Mouse (Mus musculus) urinary bladder, postnatal 4 days (tissue): ENCODE measurements around the gene Gtpbp8.

ENCODE experiments used
- DNase-seq, 2 experiments: peaks; one replicate each; pipeline ENCODE4 v3.0.0; 2021 to 2022; ENCODE audit warnings: low spot score in 2 of 2

The Gtpbp8 gene

DNA sequence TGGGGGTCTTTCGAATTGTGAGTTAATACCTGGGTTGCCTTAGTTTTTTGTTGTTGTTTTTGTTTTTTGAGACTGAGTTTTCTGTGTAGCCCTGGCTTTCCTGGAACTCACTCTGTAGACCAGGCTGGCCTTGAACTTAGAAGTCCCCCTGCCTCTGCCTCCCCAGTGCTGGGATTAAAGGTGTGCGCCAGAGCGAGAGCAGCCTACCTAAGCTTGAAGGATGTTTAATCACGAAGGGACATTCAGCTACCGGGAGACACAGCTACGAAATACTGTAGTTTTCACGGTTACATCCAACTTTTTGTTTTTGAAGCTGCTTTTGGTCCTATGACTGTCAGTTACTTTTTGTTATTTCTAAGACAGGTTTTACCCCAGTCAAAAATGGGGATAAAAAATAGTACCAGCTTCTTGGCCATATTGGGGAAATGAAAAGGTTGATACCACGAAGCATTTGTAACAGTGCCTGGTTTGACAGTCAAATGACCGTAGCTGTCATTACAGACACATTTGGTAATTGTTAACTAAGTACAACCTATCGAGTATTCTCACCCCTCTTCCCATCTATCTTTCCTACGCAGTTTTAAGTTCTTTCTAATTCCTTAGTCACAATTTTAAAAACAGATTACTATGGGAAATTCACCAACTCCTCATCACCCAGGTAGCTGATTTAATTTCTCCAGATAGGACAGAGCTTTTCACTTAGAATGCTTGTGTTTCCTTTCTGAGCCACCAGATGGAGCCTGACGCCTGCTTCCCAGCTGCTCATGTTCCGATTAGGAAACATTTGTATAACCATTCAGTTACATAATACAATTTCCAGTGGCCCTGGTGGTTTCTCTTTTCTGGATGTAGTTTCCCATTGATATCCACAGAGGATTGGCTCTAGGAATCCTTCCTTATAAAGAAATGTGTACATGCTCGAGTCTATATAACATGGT lies 20.6 kb downstream of the Gtpbp8 start:
- peak in 1 of 2 experiments; percentile 70 for DNase-seq

DNA sequence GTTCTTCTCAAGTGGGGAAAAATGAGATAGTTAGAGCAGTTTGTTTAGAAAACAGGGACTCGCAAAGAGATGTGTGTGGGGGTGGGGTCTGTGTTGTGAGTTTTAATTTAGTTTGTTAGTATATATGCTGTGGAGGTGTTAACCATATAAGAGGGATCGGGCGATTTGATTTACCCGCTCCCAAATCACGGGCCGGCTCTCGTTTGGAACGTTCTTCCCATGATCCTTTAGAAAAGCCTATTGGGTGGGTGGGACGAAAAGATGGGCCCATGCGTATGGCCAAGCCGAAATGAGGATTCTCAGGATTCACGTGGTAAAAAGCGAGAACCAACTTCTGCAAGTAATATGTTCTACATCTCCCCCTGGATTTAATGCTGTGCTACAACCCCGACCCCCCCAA lies 21.3 kb downstream of the Gtpbp8 start:
- peak; percentile 31 to 58 for DNase-seq

DNA sequence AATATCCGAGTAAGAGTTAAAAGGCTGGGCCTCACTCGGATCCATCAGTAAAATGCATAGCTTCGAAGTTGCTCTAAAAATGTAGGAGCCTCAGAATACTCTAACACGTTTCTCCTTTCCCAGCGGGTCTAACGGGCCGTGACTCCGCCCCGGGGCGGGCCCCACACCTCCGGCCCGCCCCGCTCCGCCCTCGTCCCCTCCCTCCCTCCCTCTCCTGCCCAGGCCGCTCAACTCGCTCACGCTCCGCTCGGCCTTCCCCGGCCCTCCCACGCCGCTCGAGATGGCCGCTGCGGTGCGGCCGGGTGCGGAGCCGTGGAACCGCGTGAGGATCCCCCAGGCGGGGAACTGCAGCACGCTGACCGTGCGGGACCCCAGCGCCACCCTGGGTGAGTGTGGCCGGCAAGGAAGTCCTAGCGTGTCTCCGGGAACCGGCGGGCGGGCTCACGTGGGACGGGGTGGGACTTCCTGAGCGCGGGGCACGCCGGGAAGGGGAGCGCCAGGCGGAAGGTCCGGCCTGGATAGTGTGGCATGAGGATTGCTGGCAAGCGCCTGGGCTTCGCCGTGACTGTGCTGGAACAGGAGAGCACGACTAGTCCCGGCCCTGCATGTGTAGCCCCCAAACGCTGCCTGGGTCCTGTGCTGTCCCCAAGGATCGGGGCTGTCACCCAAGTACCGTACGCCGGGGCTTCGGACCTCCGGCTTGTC lies 21.9 kb downstream of the Gtpbp8 start, which contains the start of gene Nepro:
TSS of gene Nepro (plus strand) at position 219 of the 705 bp plus-strand sequence.
- DNase-seq, result peak; percentile 92

DNA sequence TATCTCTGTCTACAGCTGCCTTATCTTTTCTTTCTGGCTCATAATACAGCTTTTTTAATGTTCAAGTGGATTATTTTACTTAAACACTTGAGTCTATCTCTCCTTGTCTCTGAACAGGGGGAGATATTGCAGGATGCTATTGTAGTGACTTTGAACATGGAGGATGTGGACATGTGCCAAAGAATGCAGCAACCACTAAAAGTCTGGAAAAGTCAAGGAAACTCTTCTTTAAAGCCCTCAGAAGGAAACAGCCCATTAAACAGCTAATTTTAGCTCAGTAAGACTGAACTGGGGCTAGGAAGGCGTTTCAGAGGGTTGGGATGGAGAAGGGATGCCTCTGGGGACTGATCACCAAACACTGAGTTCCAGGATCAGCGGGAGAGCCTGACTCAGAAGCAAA lies 23.5 kb downstream of the Gtpbp8 start:
- DNase-seq, result no peak

DNA sequence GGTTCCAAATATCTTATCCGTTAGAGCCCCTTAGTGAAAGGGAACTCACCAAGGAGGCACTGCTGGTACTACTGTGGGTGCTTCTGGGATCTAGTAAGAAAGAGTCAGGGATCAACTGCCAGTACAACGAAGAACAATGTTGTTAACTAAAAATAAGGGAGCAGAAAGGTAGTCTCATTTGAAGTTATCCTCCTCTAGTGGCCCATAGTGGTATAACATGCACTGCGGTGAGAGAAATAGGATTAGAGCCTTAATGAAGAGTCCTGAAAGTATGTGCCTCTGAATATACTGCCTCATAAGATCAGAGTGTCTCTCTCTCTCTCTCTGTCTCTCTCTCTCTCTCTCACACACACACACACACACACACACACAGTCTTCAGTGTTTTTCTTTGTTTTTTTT lies 25.6 kb downstream of the Gtpbp8 start:
- DNase-seq, result no peak

DNA sequence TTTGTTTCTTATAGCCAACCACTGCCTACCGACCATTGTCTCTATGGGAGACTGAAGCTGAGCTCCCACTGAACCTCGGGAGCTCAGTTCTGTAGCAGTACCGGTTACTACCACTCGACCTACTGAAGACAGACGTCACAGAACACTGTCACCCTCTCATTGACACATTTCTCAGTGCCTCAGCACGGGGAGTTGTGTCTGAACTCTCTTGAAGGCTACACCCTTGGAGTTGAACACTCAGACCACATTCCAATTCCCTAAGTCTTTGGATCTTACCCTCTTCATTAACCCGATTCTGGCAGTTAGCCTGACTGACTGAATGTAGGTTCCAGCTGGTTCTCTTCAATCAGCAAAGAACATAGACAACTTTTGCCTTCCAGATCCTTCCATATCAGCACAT lies 26.8 kb downstream of the Gtpbp8 start:
- DNase-seq, result no peak

DNA sequence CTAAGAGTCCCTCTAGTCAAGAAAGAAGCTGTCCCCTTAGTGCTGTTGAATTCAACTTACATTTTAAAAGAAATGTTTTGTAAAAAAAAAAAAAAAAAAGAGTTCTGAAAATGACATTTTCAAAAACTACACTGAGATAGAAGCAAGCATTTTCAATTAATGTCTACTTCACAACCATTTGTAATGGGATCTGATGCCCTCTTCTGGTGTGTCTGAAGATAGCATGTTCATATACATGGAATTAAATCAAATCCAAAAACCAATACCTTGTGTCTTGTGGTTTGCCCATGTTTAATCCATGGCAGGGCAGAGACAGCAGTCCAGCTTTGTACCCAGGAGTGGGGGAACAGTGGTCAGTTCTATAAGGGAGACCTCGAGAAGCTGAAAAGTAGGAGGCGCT lies 28.3 kb downstream of the Gtpbp8 start:
- DNase-seq, result no peak

DNA sequence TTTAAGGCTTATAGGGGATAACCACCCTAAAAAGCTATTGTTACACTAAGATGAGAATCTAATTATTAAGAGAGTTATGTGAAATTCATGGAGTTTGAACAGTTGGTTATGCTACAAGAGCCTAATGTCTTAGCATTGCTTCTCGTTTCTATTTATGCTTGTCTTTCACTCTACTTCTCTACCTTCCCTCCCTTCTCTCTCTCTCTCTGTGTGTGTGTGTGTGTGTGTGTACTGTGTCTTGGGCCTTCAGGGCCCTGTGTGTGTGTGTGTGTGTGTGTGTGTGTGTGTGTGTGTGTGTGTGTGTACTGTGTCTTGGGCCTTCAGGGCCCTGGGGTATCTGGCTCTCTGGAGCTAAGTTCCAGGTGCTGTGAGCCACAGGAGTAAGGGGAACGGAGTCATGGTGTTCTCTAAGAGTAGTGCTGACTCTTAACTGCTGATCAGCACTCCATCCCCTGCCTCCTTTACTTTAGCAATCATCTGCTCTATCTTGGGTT lies 29.0 kb downstream of the Gtpbp8 start:
- no peak for DNase-seq

DNA sequence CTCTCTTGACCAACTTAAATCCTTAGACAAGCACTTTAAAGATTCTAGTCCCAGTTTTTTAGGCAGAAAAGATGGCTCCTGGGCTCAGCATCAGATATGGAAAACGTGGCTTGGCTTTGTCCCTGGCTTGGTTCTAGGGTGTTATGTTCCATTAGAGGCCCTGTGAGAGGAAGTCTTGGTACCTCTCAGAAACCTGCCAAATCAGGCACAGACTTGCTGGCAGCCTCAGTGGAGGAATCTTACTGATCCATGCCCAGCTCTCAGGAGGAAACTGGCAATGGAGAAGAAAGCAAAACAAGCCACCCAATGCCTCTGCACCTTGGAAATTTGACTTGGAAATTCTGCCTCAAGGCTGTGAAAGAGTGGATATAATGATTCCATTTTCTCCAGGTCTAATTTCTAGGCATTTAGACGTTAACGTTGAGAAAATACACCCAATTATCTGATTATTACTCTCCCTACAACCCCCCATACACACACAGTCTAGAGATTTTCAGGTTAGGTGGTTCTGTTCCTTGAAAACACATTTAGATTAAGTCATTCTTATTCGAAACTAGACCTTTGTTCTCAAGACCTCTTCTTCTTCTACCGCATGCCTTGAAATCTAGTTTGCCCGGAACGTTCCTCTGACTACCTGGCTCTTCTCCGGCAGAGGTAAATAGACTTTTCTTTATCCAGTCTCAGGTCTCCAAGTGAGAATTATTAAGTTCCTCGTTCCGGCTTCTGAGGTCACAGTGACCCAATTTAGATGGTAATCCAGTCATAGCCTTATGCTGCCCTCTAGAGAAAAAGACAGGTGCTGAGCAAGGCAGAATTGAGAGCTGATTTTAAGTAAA lies 29.6 kb downstream of the Gtpbp8 start:
- no peak for DNase-seq

DNA sequence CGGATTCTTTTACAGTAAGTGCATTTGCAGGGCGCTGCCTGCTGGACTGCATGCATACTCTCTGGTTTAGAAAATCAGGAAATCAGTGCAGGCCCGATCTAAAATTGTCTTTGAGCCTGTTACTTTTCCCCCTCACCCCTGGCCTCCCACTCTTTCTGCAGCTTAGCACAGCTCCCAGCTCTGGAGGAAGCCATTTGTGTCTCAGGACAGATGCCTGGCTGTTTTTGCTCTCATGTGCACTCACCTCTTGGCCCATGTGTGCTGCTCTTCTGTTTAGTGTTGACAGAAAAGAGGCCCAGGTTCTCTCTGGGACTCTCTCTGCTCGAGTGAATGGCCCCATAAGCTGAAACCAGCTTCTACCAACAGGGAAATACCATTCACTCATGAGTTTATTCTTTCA lies 42.7 kb downstream of the Gtpbp8 start:
- DNase-seq, result no peak

DNA sequence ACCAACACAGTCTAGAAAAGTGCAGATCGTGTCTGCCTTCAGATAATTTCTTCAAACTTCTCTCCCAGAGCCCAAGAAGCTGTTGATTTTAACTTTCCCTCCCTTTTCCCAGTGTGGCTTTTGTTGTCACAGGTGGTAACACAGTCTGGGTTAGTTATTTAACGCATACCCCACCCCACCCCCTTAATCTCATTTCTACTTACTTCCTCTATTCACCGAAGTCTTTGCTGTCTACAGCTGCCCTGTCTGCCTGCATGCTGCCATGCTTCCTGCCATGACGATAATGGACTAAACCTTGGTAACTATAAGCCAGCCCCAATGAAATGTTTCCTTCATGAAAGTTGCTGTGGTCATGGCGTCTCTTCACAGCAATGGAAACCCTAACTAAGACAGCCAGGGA lies 43.9 kb downstream of the Gtpbp8 start:
- DNase-seq, result no peak

DNA sequence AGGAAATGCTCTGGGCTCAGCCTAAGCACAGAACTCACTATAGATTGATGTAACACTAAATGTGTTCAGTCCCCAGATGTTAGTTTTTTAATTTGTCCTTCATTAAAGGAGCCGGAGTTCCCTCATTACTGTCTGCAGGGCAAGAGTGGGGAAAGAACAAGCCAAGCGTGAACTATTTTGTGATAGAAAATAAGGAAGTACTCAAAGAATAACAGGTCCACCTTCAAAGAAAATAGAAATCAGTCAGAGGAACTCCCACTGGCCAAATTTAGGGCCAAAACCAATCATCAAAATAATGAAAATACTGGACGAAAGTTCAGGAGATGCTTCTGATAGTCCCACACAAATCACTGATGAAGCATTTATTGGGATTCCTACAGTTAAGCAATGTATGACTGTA lies 45.0 kb downstream of the Gtpbp8 start:
- DNase-seq, result no peak

DNA sequence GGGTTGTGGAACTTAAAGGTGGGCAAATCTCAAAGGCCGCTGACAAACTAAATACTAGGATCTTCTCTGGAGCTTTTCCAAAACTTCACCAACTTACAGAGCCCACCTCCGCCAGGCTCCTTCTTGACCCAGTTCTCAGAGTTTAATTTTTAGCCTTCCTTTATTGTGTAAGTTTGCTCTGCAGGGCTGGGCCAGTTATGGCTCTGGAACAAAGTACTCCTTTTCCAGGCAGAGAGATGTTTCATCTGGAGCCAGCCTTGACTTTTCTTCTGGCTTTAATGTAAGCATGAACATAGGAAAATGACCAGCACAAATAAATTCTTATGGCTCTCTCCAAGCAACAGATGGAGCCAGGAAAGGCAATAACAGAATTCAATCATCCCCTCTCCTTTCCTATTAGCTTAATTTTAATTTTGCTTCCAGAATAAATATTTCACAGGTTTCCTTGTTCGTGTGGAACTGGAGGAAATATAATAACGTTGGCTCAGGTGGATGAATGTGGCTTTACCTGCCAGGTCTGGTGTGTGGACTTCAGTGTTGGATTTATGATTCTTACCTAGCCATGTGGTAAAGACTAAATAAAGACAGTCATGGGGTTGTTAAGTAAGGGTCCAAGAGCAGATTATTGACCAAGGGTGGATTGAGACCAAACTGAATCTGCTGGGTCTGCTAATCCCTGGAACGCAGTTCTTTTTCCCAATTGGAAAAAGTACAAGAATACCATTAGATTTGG lies 48.5 kb downstream of the Gtpbp8 start:
- no peak for DNase-seq

DNA sequence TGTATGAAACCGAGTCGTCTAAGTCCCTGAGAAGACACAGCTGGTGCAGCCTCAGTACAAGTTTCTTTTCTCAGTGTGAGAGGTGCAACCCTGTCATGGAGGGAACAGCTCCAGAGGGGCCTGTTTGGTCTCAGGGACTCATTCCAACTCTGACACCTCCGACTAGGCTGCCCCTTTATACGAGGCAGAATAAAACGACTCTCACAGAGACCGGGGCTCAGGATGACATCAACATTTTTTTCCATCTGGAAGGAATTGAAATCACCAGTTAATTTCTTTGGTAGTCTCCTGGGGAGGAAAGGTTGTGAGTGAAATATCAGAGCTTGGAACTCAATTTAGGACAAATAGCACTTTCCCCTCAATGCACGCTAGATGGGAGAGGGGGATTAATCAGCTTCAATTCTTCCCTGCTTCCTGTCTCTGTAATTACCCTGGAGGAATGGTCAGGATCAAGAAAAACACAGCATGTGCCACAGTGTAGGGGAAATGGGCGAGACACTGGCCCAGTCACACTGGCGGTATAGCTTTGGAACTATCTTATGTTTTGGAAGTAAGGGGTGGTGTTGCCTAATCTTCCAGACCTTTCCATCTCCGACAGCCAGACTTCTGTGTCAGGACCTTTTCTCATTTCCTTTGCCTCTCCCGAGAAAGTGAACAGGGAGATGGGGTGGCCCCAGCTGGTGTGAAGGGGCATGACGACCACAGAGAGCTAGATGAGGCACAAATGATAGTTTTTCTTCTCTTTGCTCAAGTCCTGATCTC lies 50.1 kb downstream of the Gtpbp8 start:
- peak in 1 of 2 experiments; percentile 39 for DNase-seq

DNA sequence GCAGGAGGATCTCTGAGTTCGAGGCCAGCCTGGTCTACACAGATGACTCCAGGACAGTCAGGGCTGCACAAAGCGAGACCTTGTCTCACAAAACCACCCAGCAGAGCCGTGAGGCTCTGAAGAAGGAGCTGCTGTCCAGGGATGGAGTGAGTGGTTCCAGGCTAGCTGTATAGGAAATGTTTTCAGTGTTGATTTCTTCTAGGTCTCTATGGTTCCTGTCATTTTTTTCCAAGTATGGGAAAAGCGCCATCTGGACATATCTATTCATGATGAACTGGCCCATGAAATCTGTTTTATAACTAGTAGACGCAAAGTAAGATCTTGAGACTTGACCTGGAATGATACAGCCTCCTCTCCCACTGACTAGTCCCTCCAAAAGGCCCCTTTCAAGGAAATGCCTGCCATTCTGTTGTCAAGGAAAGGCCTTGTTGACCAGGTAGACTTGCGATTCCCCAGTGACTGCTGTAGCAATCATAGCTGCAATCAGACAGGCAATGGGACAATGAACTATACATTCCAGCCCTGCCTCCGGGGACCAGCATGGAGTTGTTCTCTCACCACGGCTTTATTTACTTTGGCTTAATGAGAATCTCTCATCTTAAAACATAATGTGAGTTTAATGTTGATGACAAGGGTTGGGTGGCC lies 50.8 kb downstream of the Gtpbp8 start:
- DNase-seq, result no peak

DNA sequence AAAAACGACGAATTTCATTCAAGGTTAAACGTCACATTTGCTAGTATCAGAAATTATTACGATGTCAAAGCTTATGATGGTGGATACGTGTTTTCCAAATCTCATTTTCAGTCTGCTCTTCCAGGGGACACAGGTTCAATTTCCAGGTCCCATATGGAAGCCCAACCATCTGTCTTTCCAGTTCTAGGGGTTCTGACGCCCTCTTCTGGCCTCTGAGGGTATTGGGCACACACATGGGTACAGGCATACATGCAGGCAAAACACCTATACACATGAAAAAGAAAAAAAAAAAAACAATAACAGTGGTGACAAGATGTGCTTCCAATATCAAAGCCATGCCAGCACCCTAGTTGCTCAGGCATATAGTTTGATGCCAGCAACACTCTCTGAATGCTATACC lies 52.5 kb downstream of the Gtpbp8 start:
- DNase-seq, result no peak

DNA sequence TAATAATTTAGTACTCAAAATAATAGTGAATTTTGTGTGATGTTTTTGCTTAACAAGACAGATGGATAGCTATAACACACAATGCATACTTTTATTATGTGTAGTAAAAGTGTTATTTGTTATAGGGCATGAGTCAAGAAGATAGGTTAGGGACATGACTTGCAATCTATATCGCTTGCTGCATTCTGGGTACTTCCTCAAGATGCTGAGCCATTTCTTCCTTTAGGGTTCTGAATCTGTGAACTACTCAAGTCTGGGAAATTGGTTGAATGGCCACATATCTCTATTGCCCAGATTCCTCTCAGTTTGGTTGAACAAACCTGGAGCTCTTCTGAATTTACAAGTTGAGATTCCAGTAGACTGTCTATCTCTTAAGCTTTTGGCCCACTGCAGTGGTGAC lies 53.6 kb downstream of the Gtpbp8 start:
- DNase-seq, result no peak

DNA sequence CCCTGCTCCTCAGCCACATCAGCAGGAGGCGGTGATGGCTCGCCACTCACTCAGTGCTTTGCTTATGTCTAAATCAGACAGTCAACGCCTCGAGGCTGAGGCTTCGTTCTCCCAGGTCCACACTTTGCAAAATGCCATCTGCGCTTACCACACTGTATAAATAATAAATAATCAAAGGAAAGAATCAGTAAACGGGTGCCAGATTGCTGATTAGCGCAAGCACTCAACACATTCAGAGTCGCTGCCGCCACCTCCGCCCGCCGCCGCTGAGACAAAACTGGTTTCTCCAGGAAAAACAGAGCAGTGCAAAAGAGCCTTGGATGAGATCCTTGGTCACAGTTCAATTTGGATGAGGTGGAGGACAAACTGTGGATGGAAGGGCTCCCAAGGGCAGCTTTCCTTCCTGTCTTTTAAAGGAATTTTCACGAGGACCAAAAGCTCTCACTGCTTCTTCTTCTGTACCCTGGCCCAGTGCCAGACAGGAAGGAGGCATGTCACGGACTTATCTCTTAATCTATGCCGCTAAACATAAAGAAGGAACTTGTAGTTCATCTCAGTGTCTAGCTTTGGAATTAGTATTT lies 54.5 kb downstream of the Gtpbp8 start:
- peak in 1 of 2 experiments; percentile 60 for DNase-seq

DNA sequence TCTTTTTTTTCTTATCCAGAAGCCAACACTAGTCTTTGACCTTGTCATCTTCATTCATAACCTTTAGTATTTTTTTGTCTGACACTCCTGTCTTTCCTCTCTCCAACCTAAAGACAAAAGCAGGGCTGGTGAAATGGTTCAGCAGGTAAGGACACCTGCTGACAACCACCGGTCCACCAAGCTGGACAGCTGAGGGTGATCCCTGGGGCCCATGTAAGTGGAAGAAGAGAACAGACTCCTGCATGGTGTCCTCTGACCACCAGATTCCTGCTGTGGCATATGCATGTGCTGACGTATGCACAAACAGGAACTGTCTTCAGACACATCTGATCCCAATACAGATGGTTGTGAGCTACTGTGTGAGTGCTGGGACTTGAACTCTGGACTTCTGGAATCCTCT lies 55.1 kb downstream of the Gtpbp8 start:
- no peak for DNase-seq

DNA sequence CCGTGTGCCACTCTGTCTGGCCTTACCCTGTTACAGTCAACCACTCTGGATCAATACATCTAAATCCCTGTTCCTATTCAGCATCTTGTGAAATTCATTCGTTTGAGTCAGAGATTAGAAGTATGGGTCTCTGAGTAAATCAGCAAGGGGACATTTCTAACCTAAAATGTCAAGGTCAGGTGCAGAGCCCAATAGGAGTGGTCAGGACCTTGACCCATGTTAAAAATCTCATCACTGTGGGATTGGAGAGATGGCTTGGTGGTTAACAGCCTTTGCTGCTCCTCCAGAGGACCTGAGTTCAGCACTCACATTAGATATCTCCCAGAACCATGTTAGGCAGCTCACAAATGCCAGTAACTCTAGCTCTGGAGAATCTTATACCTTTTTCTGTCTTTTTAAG lies 55.7 kb downstream of the Gtpbp8 start:
- DNase-seq, result no peak
